Mouse (Mus musculus): Measurements from ENCODE around the gene Atxn7l1.

DNA sequence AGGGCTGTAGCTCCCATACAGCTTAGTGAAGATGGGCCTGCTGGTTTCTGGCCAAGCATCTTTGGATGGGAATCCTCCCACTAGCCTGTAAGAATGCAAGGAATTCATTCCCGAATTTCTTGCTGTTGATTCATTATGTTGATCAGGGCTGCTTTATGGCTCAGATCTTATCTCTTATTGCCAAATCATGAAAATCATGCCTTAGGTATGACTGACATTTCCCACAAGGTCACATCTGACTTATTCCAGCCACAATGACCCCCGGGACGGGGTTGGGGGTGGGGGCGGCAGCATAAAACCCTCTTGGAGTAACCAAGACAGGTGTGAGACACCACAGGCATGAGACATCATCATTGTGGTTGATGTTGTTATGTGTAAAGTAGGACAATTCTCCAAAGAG lies 34.4 kb downstream of the Atxn7l1 start:
- TF ChIP-seq CTCF (IDR thresholded peaks at IDR 0.05; ENCODE audit: insufficient read depth, low read depth, low read length) (no peak), POLR2A (IDR thresholded peaks at IDR 0.05; ENCODE audit: insufficient read depth, low read depth, low read length) (no peak)

Data from olfactory bulb, adult 2 months (tissue).